Mouse (Mus musculus) CH12.LX (cell line): ENCODE data around the gene Lad1.

Experiments used
- CTCF ChIP-seq, 2 experiments: IDR thresholded peaks in 1 of 2; conservative IDR thresholded peaks in 1 of 2; 2 replicates each; pipeline ENCODE4 v1.5.1; 2011 to 2012; ENCODE audit warnings: low read depth in 2 of 2, low read length in 2 of 2, improper control_type of control experiment in 1 of 2, inconsistent platforms in 1 of 2, mild to moderate bottlenecking in 1 of 2, moderate library complexity in 1 of 2
- EP300 ChIP-seq: IDR thresholded peaks from 2 replicates; pipeline ENCODE4 v1.6.1; 2011; ENCODE audit warnings: low read length, improper control_type of control experiment
- IRF4 ChIP-seq: IDR thresholded peaks from 2 replicates; pipeline ENCODE4 v1.6.1; 2014; ENCODE audit warnings: low read depth, mild to moderate bottlenecking, inconsistent platforms, low read length, improper control_type of control experiment
- KAT2A ChIP-seq: IDR thresholded peaks from 2 replicates; pipeline ENCODE4 v1.6.1; 2012; ENCODE audit warnings: low read length, improper control_type of control experiment, inconsistent platforms; ENCODE audit not compliant: insufficient replicate concordance
- MAFK ChIP-seq: IDR thresholded peaks from 2 replicates; pipeline ENCODE4 v1.6.1; 2011; ENCODE audit warnings: low read length, improper control_type of control experiment; ENCODE audit not compliant: insufficient replicate concordance
- MAX ChIP-seq: IDR thresholded peaks from 2 replicates; pipeline ENCODE4 v1.6.1; 2011; ENCODE audit warnings: low read length, improper control_type of control experiment
- POLR2A ChIP-seq: IDR thresholded peaks from 2 replicates; pipeline ENCODE4 v1.6.1; 2011; ENCODE audit warnings: low read depth, mild to moderate bottlenecking, improper control_type of control experiment, low read length
- TCF12 ChIP-seq: IDR thresholded peaks from 2 replicates; pipeline ENCODE4 v1.6.1; 2014; ENCODE audit warnings: low read depth, mild to moderate bottlenecking, inconsistent platforms, low read length, improper control_type of control experiment
- UBTF ChIP-seq: IDR thresholded peaks from 2 replicates; pipeline ENCODE4 v1.6.1; 2012; ENCODE audit warnings: low read depth, mild to moderate bottlenecking, inconsistent platforms, low read length, improper control_type of control experiment, moderate library complexity
- ZKSCAN1 ChIP-seq: IDR thresholded peaks from 2 replicates; pipeline ENCODE4 v1.6.1; 2012; ENCODE audit warnings: low read depth, inconsistent platforms, low read length, improper control_type of control experiment, borderline replicate concordance

- no peak for TF ChIP-seq POLR2A
- no peak for TF ChIP-seq MAFK
- TF ChIP-seq CTCF (conservative IDR thresholded peaks at IDR 0.05 in 1 of 2, IDR thresholded peaks at IDR 0.05 in 1 of 2; ENCODE audit: low read depth in 2 of 2, low read length in 2 of 2): no peak
- no peak for TF ChIP-seq UBTF
- no peak for TF ChIP-seq EP300
- no peak for TF ChIP-seq IRF4
- TF ChIP-seq MAX: no peak
- no peak for TF ChIP-seq KAT2A
- TF ChIP-seq TCF12: no peak
- TF ChIP-seq ZKSCAN1: no peak
Observed at GRCm38 (mm10) chr1:135771573-135771970, 46.8 kb upstream of the Lad1 start.
